Mouse (Mus musculus) lung, embryonic 14.5 days (tissue): ENCODE data around the gene Hist1h2bb. TPM values are rescaled to one million over a fixed set of nuclear protein-coding genes. Genes with fewer than 3 reads are reported as not detected.
A peak's percentile ranks its signal among the peaks of the same experiment; 100 is the strongest.
"Not testable (repeated sequence)": the region's sequence is repeated elsewhere in the genome, so short reads cannot be mapped to it uniquely, and the experiment has no call there.

Experiments used
- ATAC-seq: fragments of 200-750 bp; cut with Nextera tagmentation; 2 replicates; pipeline ENCODE4 v1.8.0; 2017; ENCODE audit warnings: mild to moderate bottlenecking, moderate TSS enrichment, moderate library complexity; ENCODE audit not compliant: insufficient read depth
- DNase-seq: peaks from one replicate; pipeline ENCODE4 v3.0.0-alpha.2; 2015
- H3K27ac ChIP-seq: fragments of 300-500 bp; sonication (generic); 2 replicates; pipeline ENCODE4 v1.5.1; 2014; ENCODE audit warnings: low read depth, mild to moderate bottlenecking, moderate library complexity
- H3K27me3 ChIP-seq: fragments of 300-500 bp; sonication (generic); 2 replicates; pipeline ENCODE4 v1.6.1; 2014; ENCODE audit warnings: low read length, control low read depth; ENCODE audit not compliant: insufficient read depth
- H3K36me3 ChIP-seq: fragments of 300-500 bp; sonication (generic); 2 replicates; pipeline ENCODE4 v1.6.1; 2014; ENCODE audit warnings: control low read depth; ENCODE audit not compliant: insufficient read depth
- H3K4me1 ChIP-seq: fragments of 300-500 bp; sonication (generic); 2 replicates; pipeline ENCODE4 v1.6.1; 2014; ENCODE audit warnings: antibody characterized with exemption, control low read depth; ENCODE audit not compliant: insufficient read depth
- H3K4me2 ChIP-seq: fragments of 300-500 bp; sonication (generic); 2 replicates; pipeline ENCODE4 v1.6.1; 2014; ENCODE audit warnings: mild to moderate bottlenecking
- H3K4me3 ChIP-seq: fragments of 300-500 bp; sonication (generic); 2 replicates; pipeline ENCODE4 v1.5.1; 2014; ENCODE audit warnings: low read depth, low read length
- H3K9ac ChIP-seq: fragments of 300-500 bp; sonication (generic); 2 replicates; pipeline ENCODE4 v1.6.1; 2014
- H3K9me3 ChIP-seq: fragments of 300-500 bp; sonication (generic); 2 replicates; pipeline ENCODE4 v1.6.1; 2016; ENCODE audit warnings: low read depth, low read length, control low read depth
- CTCF ChIP-seq: IDR thresholded peaks from 2 replicates; pipeline ENCODE4 v1.5.1; 2016; ENCODE audit warnings: antibody characterized with exemption, low read depth
- WGBS: fragments of 180-500 bp; shearing (Covaris S2); extraction: QIAGEN DNeasy Blood & Tissue Kit; methylation state at CpG from one replicate; pipeline ENCODE4 v1.1.7; 2014; 5-methylcytosine and 5-hydroxymethylcytosine counted together
- polyA plus RNA-seq: library from polyadenylated mRNA; unstranded; fragments of >200 nt; fragmentation: Nextera tagmentation; extraction: Ambion mirVana; gene quantifications from 2 replicates; pipeline ENCODE4 v1.2.1, GENCODE M21; 2014

Hist1h2bb gene
- polyA plus RNA-seq, 1 experiment from 2014 or later = 4.0 TPM

DNA sequence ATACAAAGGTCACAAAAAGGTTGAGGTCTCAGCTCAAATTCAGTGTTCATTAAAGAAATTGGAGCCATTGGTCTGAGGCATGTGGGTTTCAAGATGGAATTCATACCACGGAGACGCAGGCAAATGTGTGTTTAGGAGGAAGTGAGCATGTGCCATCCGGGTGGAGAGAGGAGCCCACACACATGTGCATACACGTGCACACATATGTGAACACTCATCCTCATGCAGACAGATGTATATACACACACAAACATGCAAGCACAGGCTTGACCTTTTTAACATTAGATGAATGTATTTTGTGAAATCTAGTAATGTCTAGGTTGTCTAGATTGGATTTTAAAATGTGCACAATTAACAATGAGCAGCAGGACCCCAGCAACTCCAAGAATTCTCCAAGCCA, 44.3 kb upstream of the Hist1h2bb start:
- Histone ChIP-seq H3K27ac (no peak overlapping the region), H3K4me3 (no peak overlapping the region), H3K9me3 (no peaks in the 10 kb centered on the region), H3K4me1 (no peaks in the 10 kb centered on the region; the same call in 1 of the 2 replicates), H3K9ac (no peak overlapping the region), H3K27me3 (no peaks in the 10 kb centered on the region), H3K36me3 (no peaks in the 10 kb centered on the region), H3K4me2 (no peak overlapping the region)
- WGBS = 74% methylated on average over 4 of the region's 4 CpGs
- ATAC-seq = no peak
- DNase-seq = no peak
- TF ChIP-seq CTCF = no peak

DNA sequence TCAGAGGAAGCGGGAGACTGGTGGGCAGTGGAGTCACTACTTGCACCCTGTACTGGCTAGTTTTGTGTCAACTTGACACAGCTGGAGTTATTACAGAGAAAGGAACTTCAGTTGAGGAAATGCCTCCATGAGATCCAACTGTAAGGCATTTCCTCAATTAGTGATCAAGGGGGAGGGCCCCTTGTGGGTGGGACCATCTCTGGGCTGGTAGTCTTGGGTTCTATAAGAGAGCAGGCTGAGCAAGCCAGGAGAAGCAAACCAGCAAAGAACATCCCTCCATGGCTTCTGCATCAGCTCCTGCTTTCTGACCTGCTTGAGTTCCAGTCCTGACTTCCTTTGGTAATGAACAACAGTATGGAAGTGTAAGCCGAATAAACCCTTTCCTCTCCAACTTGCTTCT, 43.7 kb upstream of the Hist1h2bb start:
- H3K27ac ChIP-seq, H3K4me2 ChIP-seq, H3K27me3 ChIP-seq, H3K9me3 ChIP-seq, DNase-seq, H3K9ac ChIP-seq, H3K36me3 ChIP-seq, H3K4me1 ChIP-seq, ATAC-seq, H3K4me3 ChIP-seq: not testable (repeated sequence)
- 78% methylated on average over 2 of the region's 2 CpGs for WGBS

- H3K36me3 ChIP-seq = no peaks in the 10 kb centered on the region
- no peak overlapping the region for H3K27ac ChIP-seq
- no peak for DNase-seq
- no peaks in the 10 kb centered on the region for H3K27me3 ChIP-seq
- ATAC-seq = no peak
- H3K4me3 ChIP-seq = no peak overlapping the region
- no peaks in the 10 kb centered on the region for H3K9me3 ChIP-seq
- no peaks in the 10 kb centered on the region; the same call in 1 of the 2 replicates for H3K4me1 ChIP-seq
- 89% methylated on average over 7 of the region's 7 CpGs for WGBS
- TF ChIP-seq CTCF = no peak
- H3K4me2 ChIP-seq = no peak overlapping the region
- H3K9ac ChIP-seq = no peak overlapping the region
Measured at GRCm38 (mm10) chr13:23705751-23706356, 40.7 kb upstream of the Hist1h2bb start.

- 94% methylated on average over 12 of the region's 12 CpGs for WGBS
- DNase-seq = no peak
- Histone ChIP-seq H3K36me3 (no peaks in the 10 kb centered on the region), H3K27me3 (no peaks in the 10 kb centered on the region), H3K4me2 (no peak overlapping the region), H3K9ac (no peak overlapping the region), H3K4me3 (no peak overlapping the region), H3K27ac (no peak overlapping the region), H3K9me3 (no peaks in the 10 kb centered on the region), H3K4me1 (no peaks in the 10 kb centered on the region; the same call in 1 of the 2 replicates)
- ATAC-seq = no peak
- TF ChIP-seq CTCF = no peak
Measured at GRCm38 (mm10) chr13:23706771-23707170, 39.8 kb upstream of the Hist1h2bb start.

- ATAC-seq = no peak
- WGBS = 87% methylated on average over 4 of the region's 4 CpGs
- H3K36me3 ChIP-seq = no peaks in the 10 kb centered on the region
- H3K4me3 ChIP-seq = no peak overlapping the region
- no peak overlapping the region for H3K4me2 ChIP-seq
- DNase-seq = no peak
- H3K9me3 ChIP-seq = no peaks in the 10 kb centered on the region
- H3K27ac ChIP-seq = no peak overlapping the region
- H3K4me1 ChIP-seq = no peaks in the 10 kb centered on the region; the same call in 1 of the 2 replicates
- H3K9ac ChIP-seq = no peak overlapping the region
- H3K27me3 ChIP-seq = no peaks in the 10 kb centered on the region
- TF ChIP-seq CTCF = no peak
Measured at GRCm38 (mm10) chr13:23708041-23708440, 38.5 kb upstream of the Hist1h2bb start.

- Histone ChIP-seq H3K36me3 (no peaks in the 10 kb centered on the region), H3K4me2 (no peak overlapping the region), H3K9ac (no peak overlapping the region), H3K9me3 (no peaks in the 10 kb centered on the region), H3K4me1 (no peaks in the 10 kb centered on the region; the same call in 1 of the 2 replicates), H3K27ac (no peak overlapping the region), H3K4me3 (no peak overlapping the region), H3K27me3 (no peaks in the 10 kb centered on the region)
- WGBS = 57% methylated on average over 4 of the region's 4 CpGs
- no peak for TF ChIP-seq CTCF
- ATAC-seq = no peak
- no peak for DNase-seq
Measured at GRCm38 (mm10) chr13:23708654-23709053, 37.9 kb upstream of the Hist1h2bb start.

DNA sequence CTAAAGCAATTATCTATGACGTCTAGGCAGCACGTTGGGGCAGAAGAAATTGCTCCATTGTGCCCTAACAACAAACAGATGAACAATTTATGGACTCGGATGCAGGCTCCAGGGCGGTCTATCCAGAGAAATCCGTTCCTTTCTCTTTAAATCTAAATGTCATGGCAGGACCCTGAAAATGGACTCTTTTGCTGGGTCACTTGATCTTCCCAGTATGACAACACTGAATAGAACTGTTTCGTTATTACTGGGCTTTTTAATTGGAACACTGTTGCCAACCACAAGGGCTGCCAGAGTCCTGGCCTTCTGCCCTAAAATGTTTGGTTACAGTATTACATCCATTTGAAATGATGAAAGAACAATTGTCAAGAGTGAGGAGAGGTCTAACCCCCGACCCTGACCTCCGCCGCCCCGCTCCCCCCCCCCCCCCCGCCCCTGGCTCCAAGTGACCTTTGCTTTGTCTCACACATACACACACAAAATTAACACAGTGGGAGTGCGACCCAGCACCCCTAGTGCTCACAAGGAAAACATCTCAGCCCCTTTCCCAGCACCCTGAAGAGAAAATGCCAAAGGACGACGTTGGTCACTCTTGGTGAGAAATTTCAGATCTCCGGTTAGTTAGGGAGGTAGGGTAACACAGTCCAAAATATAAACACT, 36.7 kb upstream of the Hist1h2bb start:
- Histone ChIP-seq H3K27ac (peak overlapping the region; percentile 18; the same call in 1 of the 2 replicates), H3K36me3 (no peaks in the 10 kb centered on the region), H3K9me3 (no peaks in the 10 kb centered on the region), H3K4me3 (peak overlapping the region; percentile 41), H3K27me3 (no peaks in the 10 kb centered on the region), H3K9ac (peak overlapping the region; percentile 61), H3K4me1 (no peaks in the 10 kb centered on the region; the same call in 1 of the 2 replicates), H3K4me2 (peak overlapping the region; percentile 80)
- peak; percentile 17; the same call in 1 of the 2 replicates for ATAC-seq
- TF ChIP-seq CTCF = no peak
- DNase-seq = no peak
- WGBS = 34% methylated on average over 12 of the region's 15 CpGs
